Mouse (Mus musculus): ENCODE measurements around the gene Acsl5. TPM values are rescaled to one million over a fixed set of nuclear protein-coding genes. Genes with fewer than 3 reads are reported as not detected.

Acsl5 gene
- polyA plus RNA-seq, 1 experiment from 2014 or later: 589 TPM

- WGBS: 2% methylated on average over 9 of the region's 9 CpGs
- peak overlapping the region; percentile 97 for H3K27ac ChIP-seq (ENCODE audit: low read length)
These were observed 1.5 kb downstream of the Acsl5 start for GRCm38 (mm10) chr19:55253239-55253569.

DNA sequence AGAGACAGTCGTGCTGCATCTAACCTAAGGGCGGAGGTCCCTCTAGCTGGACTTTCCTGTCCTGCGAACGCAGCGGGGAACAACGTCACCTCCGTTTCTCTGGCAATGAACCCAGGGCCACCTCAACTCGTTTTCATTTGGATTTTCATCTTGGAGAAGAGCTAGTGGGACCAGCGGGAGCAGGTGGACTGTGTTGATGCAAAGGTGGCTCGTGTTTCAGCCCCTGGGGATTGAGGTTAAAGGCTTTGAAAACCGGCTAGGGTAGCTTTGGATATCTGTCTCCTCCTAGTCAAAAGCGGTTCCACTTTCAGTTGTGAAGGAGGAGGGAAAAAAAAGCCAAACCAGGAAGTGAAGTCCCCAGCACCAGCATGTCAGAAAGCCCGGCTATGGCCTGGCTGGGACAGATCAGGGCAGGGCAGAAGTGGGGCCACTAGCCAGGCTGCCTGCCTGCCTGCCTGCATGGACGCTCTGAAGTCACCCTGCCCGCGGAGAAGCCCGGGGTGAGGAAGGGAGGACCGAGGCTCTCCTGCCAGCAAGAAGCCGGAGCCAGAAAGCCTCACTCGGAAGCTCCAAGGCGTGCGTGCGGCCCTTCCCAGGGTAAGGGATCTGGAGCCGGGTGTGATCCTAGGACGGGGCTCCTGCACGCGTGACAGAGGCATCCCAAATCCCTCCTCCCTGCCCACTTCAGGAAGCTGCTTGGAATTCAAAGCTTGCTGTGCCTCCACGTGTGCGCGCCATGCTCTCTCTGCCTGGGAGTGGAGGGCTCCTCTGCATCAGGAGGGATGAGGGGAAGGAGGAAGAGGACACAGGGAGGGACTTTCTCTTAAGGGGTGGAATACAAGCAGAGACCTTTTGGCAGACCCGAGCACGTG lies 2.1 kb downstream of the Acsl5 start:
- Histone ChIP-seq H3K27me3 (replicated peaks; ENCODE audit: control insufficient read depth, insufficient read depth, low read length) (no peaks in the 10 kb centered on the region), H3K4me2 (ENCODE audit: low read depth, low read length) (peak overlapping the region; percentile 85), H3K9me3 (ENCODE audit: control insufficient read depth, low read length) (no peaks in the 10 kb centered on the region), H3K9ac (ENCODE audit: low read depth, low read length) (peak overlapping the region; percentile 92), H3K4me1 (ENCODE audit: control insufficient read depth, insufficient read depth, low read length) (peaks cover 3% of the 10 kb centered on the region; the same call in 1 of the 2 replicates), H3K27ac (ENCODE audit: low read length) (peak overlapping the region; percentile 97), H3K36me3 (ENCODE audit: control insufficient read depth, insufficient read depth, low read length) (no peaks in the 10 kb centered on the region), H3K4me3 (ENCODE audit: low read length) (peak overlapping the region; percentile 78)
- ATAC-seq: peak; percentile 52
- WGBS: under 1% methylated on average over 32 of the region's 32 CpGs

More at GRCm38 (mm10) chr19:55253239-55253569, 1.5 kb downstream of the Acsl5 start:
- Histone ChIP-seq H3K4me2 (ENCODE audit: low read depth, low read length) (peak overlapping the region; percentile 85), H3K36me3 (ENCODE audit: control insufficient read depth, insufficient read depth, low read length) (no peaks in the 10 kb centered on the region), H3K9ac (ENCODE audit: low read depth, low read length) (peak overlapping the region; percentile 92), H3K4me3 (ENCODE audit: low read length) (peak overlapping the region; percentile 78), H3K27me3 (replicated peaks; ENCODE audit: control insufficient read depth, insufficient read depth, low read length) (no peaks in the 10 kb centered on the region), H3K4me1 (ENCODE audit: control insufficient read depth, insufficient read depth, low read length) (no peaks in the 10 kb centered on the region; the same call in 1 of the 2 replicates), H3K9me3 (ENCODE audit: control insufficient read depth, low read length) (no peaks in the 10 kb centered on the region)
- ATAC-seq: peak; percentile 0; the same call in 1 of the 2 replicates

GRCm38 (mm10) chr19:55254513-55255016 lies 2.8 kb downstream of the Acsl5 start:
- Histone ChIP-seq H3K9ac (ENCODE audit: low read depth, low read length) (peak overlapping the region; percentile 92), H3K36me3 (ENCODE audit: control insufficient read depth, insufficient read depth, low read length) (no peaks in the 10 kb centered on the region), H3K27me3 (replicated peaks; ENCODE audit: control insufficient read depth, insufficient read depth, low read length) (no peaks in the 10 kb centered on the region), H3K27ac (ENCODE audit: low read length) (peak overlapping the region; percentile 97), H3K4me2 (ENCODE audit: low read depth, low read length) (peak overlapping the region; percentile 85), H3K4me3 (ENCODE audit: low read length) (peak overlapping the region; percentile 78), H3K4me1 (ENCODE audit: control insufficient read depth, insufficient read depth, low read length) (peaks cover 4% of the 10 kb centered on the region; the same call in 1 of the 2 replicates), H3K9me3 (ENCODE audit: control insufficient read depth, low read length) (no peaks in the 10 kb centered on the region)
- WGBS: 11% methylated on average over 5 of the region's 5 CpGs
- ATAC-seq: peak; percentile 32; the same call in 1 of the 2 replicates

DNA sequence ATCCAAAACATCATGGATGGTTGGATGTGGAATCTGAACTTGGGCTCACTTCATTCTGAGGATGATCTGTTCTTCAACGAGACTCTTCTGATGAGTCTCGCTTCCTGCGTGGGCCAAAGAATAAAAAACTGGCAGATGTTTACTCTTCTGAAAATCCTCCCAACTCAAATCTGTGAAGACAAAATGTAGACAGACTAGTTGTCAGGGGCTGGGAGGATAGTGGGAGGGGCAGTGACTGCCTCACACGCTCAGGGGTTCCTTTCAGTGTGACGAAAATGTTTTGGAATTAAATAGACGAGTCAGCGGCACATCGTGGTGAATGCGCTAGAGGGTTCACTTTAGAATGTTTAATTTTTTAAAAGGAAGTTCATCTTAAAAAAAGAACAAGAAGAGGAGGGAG lies 4.4 kb downstream of the Acsl5 start:
- Histone ChIP-seq H3K9ac (ENCODE audit: low read depth, low read length) (peak overlapping the region; percentile 46), H3K4me2 (ENCODE audit: low read depth, low read length) (0 out of 2 replicates have a peak overlapping the region, but pooled peaks have one; percentile 24), H3K4me1 (ENCODE audit: control insufficient read depth, insufficient read depth, low read length) (peaks cover 13% of the 10 kb centered on the region; the same call in 1 of the 2 replicates), H3K27ac (ENCODE audit: low read length) (peak overlapping the region; percentile 83), H3K27me3 (replicated peaks; ENCODE audit: control insufficient read depth, insufficient read depth, low read length) (no peaks in the 10 kb centered on the region), H3K36me3 (ENCODE audit: control insufficient read depth, insufficient read depth, low read length) (no peaks in the 10 kb centered on the region), H3K9me3 (ENCODE audit: control insufficient read depth, low read length) (no peaks in the 10 kb centered on the region), H3K4me3 (ENCODE audit: low read length) (peak overlapping the region; percentile 6; the same call in 1 of the 2 replicates)
- no peak for ATAC-seq
- WGBS: 70% methylated on average over 9 of the region's 9 CpGs

GRCm38 (mm10) chr19:55257656-55258375 lies 6.1 kb downstream of the Acsl5 start:
- Histone ChIP-seq H3K27ac (ENCODE audit: low read length) (peak overlapping the region; percentile 83), H3K36me3 (ENCODE audit: control insufficient read depth, insufficient read depth, low read length) (0 out of 2 replicates have a peak, but pooled peaks cover 4% of the 10 kb centered on the region), H3K9ac (ENCODE audit: low read depth, low read length) (no peak overlapping the region), H3K4me1 (ENCODE audit: control insufficient read depth, insufficient read depth, low read length) (peaks cover 13% of the 10 kb centered on the region; the same call in 1 of the 2 replicates), H3K27me3 (replicated peaks; ENCODE audit: control insufficient read depth, insufficient read depth, low read length) (no peaks in the 10 kb centered on the region), H3K4me2 (ENCODE audit: low read depth, low read length) (peak overlapping the region; percentile 26), H3K4me3 (ENCODE audit: low read length) (no peak overlapping the region), H3K9me3 (ENCODE audit: control insufficient read depth, low read length) (no peaks in the 10 kb centered on the region)
- WGBS: 62% methylated on average over 5 of the region's 5 CpGs
- ATAC-seq: peak; percentile 87

DNA sequence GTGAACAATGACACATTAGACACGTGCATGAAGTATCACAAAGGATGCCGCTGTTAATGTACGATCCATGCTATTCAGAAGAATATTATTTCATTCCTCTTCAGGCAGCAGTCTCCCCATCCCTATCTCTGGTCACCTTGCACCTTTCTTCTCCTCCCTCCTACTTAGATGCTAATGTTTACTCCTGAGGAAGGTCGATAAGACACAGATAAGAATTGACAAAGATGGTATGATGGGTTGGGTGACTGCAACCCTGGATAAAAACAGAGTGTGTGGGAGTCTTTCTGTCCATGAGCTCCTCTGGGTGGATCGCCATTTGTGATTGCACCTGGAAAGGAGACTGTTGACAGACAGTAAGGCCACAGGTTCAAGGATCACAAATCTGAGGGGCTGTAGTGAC lies 6.8 kb downstream of the Acsl5 start:
- no peaks in the 10 kb centered on the region for H3K27me3 ChIP-seq (replicated peaks; ENCODE audit: control insufficient read depth, insufficient read depth, low read length)
- H3K4me3 ChIP-seq (ENCODE audit: low read length): no peak overlapping the region
- no peak overlapping the region for H3K9ac ChIP-seq (ENCODE audit: low read depth, low read length)
- H3K4me2 ChIP-seq (ENCODE audit: low read depth, low read length): peak overlapping the region; percentile 26
- H3K9me3 ChIP-seq (ENCODE audit: control insufficient read depth, low read length): no peaks in the 10 kb centered on the region
- no peak for ATAC-seq
- H3K4me1 ChIP-seq (ENCODE audit: control insufficient read depth, insufficient read depth, low read length): peaks cover 13% of the 10 kb centered on the region; the same call in 1 of the 2 replicates
- H3K27ac ChIP-seq (ENCODE audit: low read length): peak overlapping the region; percentile 74
- H3K36me3 ChIP-seq (ENCODE audit: control insufficient read depth, insufficient read depth, low read length): 0 out of 2 replicates have a peak, but pooled peaks cover 4% of the 10 kb centered on the region
- WGBS: 70% methylated on average over 5 of the region's 5 CpGs

GRCm38 (mm10) chr19:55260389-55261184 lies 8.8 kb downstream of the Acsl5 start:
- H3K4me2 ChIP-seq (ENCODE audit: low read depth, low read length): peak overlapping the region; percentile 33
- H3K9me3 ChIP-seq (ENCODE audit: control insufficient read depth, low read length): no peaks in the 10 kb centered on the region
- H3K9ac ChIP-seq (ENCODE audit: low read depth, low read length): no peak overlapping the region
- 0 out of 2 replicates have a peak, but pooled peaks cover 4% of the 10 kb centered on the region for H3K36me3 ChIP-seq (ENCODE audit: control insufficient read depth, insufficient read depth, low read length)
- H3K4me1 ChIP-seq (ENCODE audit: control insufficient read depth, insufficient read depth, low read length): peaks cover 16% of the 10 kb centered on the region; the same call in 1 of the 2 replicates
- 47% methylated on average over 12 of the region's 12 CpGs for WGBS
- H3K27me3 ChIP-seq (replicated peaks; ENCODE audit: control insufficient read depth, insufficient read depth, low read length): no peaks in the 10 kb centered on the region
- ATAC-seq: no peak
- H3K27ac ChIP-seq (ENCODE audit: low read length): peak overlapping the region; percentile 35; the same call in 1 of the 2 replicates
- H3K4me3 ChIP-seq (ENCODE audit: low read length): no peak overlapping the region

GRCm38 (mm10) chr19:55265269-55265668 lies 13.5 kb downstream of the Acsl5 start:
- Histone ChIP-seq H3K27me3 (replicated peaks; ENCODE audit: control insufficient read depth, insufficient read depth, low read length) (no peaks in the 10 kb centered on the region), H3K27ac (ENCODE audit: low read length) (no peak overlapping the region), H3K4me1 (ENCODE audit: control insufficient read depth, insufficient read depth, low read length) (peaks cover 30% of the 10 kb centered on the region), H3K9ac (ENCODE audit: low read depth, low read length) (no peak overlapping the region), H3K36me3 (ENCODE audit: control insufficient read depth, insufficient read depth, low read length) (peaks cover 8% of the 10 kb centered on the region; the same call in 1 of the 2 replicates), H3K4me3 (ENCODE audit: low read length) (no peak overlapping the region), H3K4me2 (ENCODE audit: low read depth, low read length) (no peak overlapping the region), H3K9me3 (ENCODE audit: control insufficient read depth, low read length) (no peaks in the 10 kb centered on the region)
- no peak for ATAC-seq
- 72% methylated on average over 3 of the region's 3 CpGs for WGBS
